Mouse (Mus musculus) G1E (cell line): ENCODE results near the gene Egflam. TPM values are rescaled to one million over a fixed set of nuclear protein-coding genes. Genes with fewer than 3 reads are reported as not detected.

Experiments
- ATAC-seq: 2 replicates; pipeline ENCODE4 v1.8.0; 2016; ENCODE audit warnings: mild to moderate bottlenecking; ENCODE audit not compliant: insufficient number of reproducible peaks, poor library complexity, low FRiP score, severe bottlenecking; ENCODE audit errors: extremely low read depth
- DNase-seq: peaks from one replicate; pipeline ENCODE4 v3.0.0; 2012; ENCODE audit warnings: low spot score
- H3K27me3 ChIP-seq: 2 replicates; pipeline ENCODE4 v1.6.1; 2012; ENCODE audit warnings: mild to moderate bottlenecking, low read length, inconsistent platforms; ENCODE audit not compliant: insufficient read depth
- H3K36me3 ChIP-seq: replicated peaks from 2 replicates; pipeline ENCODE3; 2012; ENCODE audit warnings: mild to moderate bottlenecking, inconsistent platforms
- H3K4me1 ChIP-seq: 2 replicates; pipeline ENCODE4 v1.6.1; 2012; ENCODE audit warnings: low read depth, low read length, inconsistent platforms, mixed read lengths; ENCODE audit not compliant: insufficient read depth
- H3K4me3 ChIP-seq: 2 replicates; pipeline ENCODE4 v1.5.1; 2012; ENCODE audit warnings: low read depth, mild to moderate bottlenecking, inconsistent platforms, low read length, moderate library complexity, mixed read lengths
- H3K9me3 ChIP-seq: replicated peaks from 2 replicates; pipeline ENCODE4 v1.6.1; 2012; ENCODE audit warnings: inconsistent platforms
- CTCF ChIP-seq: IDR thresholded peaks from 2 replicates; pipeline ENCODE4 v1.5.1; 2012; ENCODE audit warnings: low read depth, low read length, inconsistent platforms, mixed read lengths
- GATA1 ChIP-seq: IDR thresholded peaks from 2 replicates; pipeline ENCODE4 v1.6.1; 2012; ENCODE audit warnings: borderline replicate concordance, low read length, inconsistent platforms, mixed read lengths
- GATA2 ChIP-seq: IDR thresholded peaks from 2 replicates; pipeline ENCODE4 v1.6.1; 2012; ENCODE audit warnings: low read depth, low read length, inconsistent platforms, borderline replicate concordance
- POLR2AphosphoS5 ChIP-seq: IDR thresholded peaks from 2 replicates; pipeline ENCODE4 v1.6.1; 2012; ENCODE audit warnings: low read depth, low read length, inconsistent platforms; ENCODE audit not compliant: insufficient replicate concordance
- TAL1 ChIP-seq: conservative IDR thresholded peaks from 2 replicates; pipeline ENCODE4 v1.6.1; 2012; ENCODE audit warnings: low read depth, low read length, inconsistent platforms, mixed read lengths
- polyA plus RNA-seq: library from polyadenylated mRNA; stranded (reverse); fragments of >175 nt; gene quantifications from 2 replicates; pipeline ENCODE4 v1.2.3, GENCODE M21; 2012
- total RNA-seq, 2 experiments: library from RNA; stranded (forward) in 1 of 2; stranded (reverse) in 1 of 2; fragments of 200-1000 nt in 1 of 2; fragments of >200 nt in 1 of 2; fragmentation: Nextera tagmentation in 1 of 2; gene quantifications; 2 replicates each; pipeline ENCODE4 v1.2.3; 2014 to 2017

The Egflam gene
- total and polyA plus RNA-seq, 3 experiments: 0.05 TPM; not detected in 2

- H3K36me3 ChIP-seq: no peaks in the 10 kb centered on the region
- TF ChIP-seq CTCF: no peak
- TF ChIP-seq POLR2AphosphoS5: no peak
- no peak for TF ChIP-seq GATA1
- TF ChIP-seq TAL1: no peak
- TF ChIP-seq GATA2: no peak
- H3K4me1 ChIP-seq: no peaks in the 10 kb centered on the region
- DNase-seq: no peak
- H3K27me3 ChIP-seq: peaks cover 21% of the 10 kb centered on the region
- no peak overlapping the region for H3K4me3 ChIP-seq
- no peak for ATAC-seq
- H3K9me3 ChIP-seq: no peaks in the 10 kb centered on the region
Measured at GRCm38 (mm10) chr15:7233393-7234090, 164.7 kb downstream of the Egflam start.

GRCm38 (mm10) chr15:7226225-7226624, 172.0 kb downstream of the Egflam start:
- no peaks in the 10 kb centered on the region for H3K36me3 ChIP-seq
- ATAC-seq (0 out of 2 replicates have a peak, but pooled peaks have one; percentile 54), DNase-seq (peak; percentile 38)
- no peak overlapping the region for H3K4me3 ChIP-seq
- H3K27me3 ChIP-seq: peaks cover 48% of the 10 kb centered on the region
- H3K4me1 ChIP-seq: no peaks in the 10 kb centered on the region
- H3K9me3 ChIP-seq: no peaks in the 10 kb centered on the region
- TF ChIP-seq GATA2 (no peak), TAL1 (no peak), GATA1 (no peak), POLR2AphosphoS5 (no peak), CTCF (peak; percentile 75)

- Histone ChIP-seq H3K36me3 (no peaks in the 10 kb centered on the region), H3K4me3 (no peak overlapping the region), H3K9me3 (no peaks in the 10 kb centered on the region), H3K4me1 (no peaks in the 10 kb centered on the region), H3K27me3 (peaks cover 66% of the 10 kb centered on the region)
- no peak for TF ChIP-seq POLR2AphosphoS5
- TF ChIP-seq TAL1: no peak
- TF ChIP-seq CTCF: no peak
- no peak for TF ChIP-seq GATA1
- TF ChIP-seq GATA2: no peak
- DNase-seq: no peak
- ATAC-seq: no peak
Measured at GRCm38 (mm10) chr15:7224151-7224775, 173.9 kb downstream of the Egflam start.

GRCm38 (mm10) chr15:7222809-7223208, 175.4 kb downstream of the Egflam start:
- no peak for DNase-seq
- no peaks in the 10 kb centered on the region; the same call in 1 of the 2 replicates for H3K4me1 ChIP-seq
- peaks cover 68% of the 10 kb centered on the region for H3K27me3 ChIP-seq
- TF ChIP-seq GATA1: no peak
- no peak for TF ChIP-seq CTCF
- H3K36me3 ChIP-seq: no peaks in the 10 kb centered on the region
- no peak overlapping the region for H3K4me3 ChIP-seq
- ATAC-seq: no peak
- H3K9me3 ChIP-seq: no peaks in the 10 kb centered on the region

GRCm38 (mm10) chr15:7217273-7217598, 181.0 kb downstream of the Egflam start:
- no peaks in the 10 kb centered on the region for H3K36me3 ChIP-seq
- no peaks in the 10 kb centered on the region for H3K9me3 ChIP-seq
- H3K27me3 ChIP-seq: peaks cover 69% of the 10 kb centered on the region
- ATAC-seq (no peak), DNase-seq (no peak)
- H3K4me1 ChIP-seq: peaks cover 10% of the 10 kb centered on the region
- TF ChIP-seq CTCF: no peak
- no peak for TF ChIP-seq GATA2
- TF ChIP-seq POLR2AphosphoS5: no peak
- H3K4me3 ChIP-seq: no peak overlapping the region; the same call in 1 of the 2 replicates

- H3K9me3 ChIP-seq: no peaks in the 10 kb centered on the region
- no peak for TF ChIP-seq GATA2
- TF ChIP-seq TAL1: no peak
- no peak for TF ChIP-seq GATA1
- no peak for TF ChIP-seq POLR2AphosphoS5
- no peak for TF ChIP-seq CTCF
- no peak overlapping the region; the same call in 1 of the 2 replicates for H3K4me3 ChIP-seq
- ATAC-seq: peak; percentile 91
- H3K27me3 ChIP-seq: peaks cover 69% of the 10 kb centered on the region
- H3K36me3 ChIP-seq: no peaks in the 10 kb centered on the region
- DNase-seq: peak; percentile 33
- H3K4me1 ChIP-seq: peaks cover 10% of the 10 kb centered on the region
Measured at GRCm38 (mm10) chr15:7216581-7217272, 181.5 kb downstream of the Egflam start.
